Mouse (Mus musculus) cortical plate, adult 2 months (tissue): ENCODE data around the gene Ppp1r26. TPM values are rescaled to one million over a fixed set of nuclear protein-coding genes. Genes with fewer than 3 reads are reported as not detected.
A peak's percentile ranks its signal among the peaks of the same experiment; 100 is the strongest.

Source experiments
- H3K27ac ChIP-seq: fragments of 200-500 bp; 2 replicates; pipeline ENCODE4 v1.5.1; 2012; ENCODE audit warnings: low read length, control low read depth, inconsistent platforms; ENCODE audit not compliant: insufficient read depth
- H3K4me1 ChIP-seq: fragments of 200-500 bp; 2 replicates; pipeline ENCODE4 v1.6.1; 2011; ENCODE audit warnings: low read length; ENCODE audit not compliant: control insufficient read depth, insufficient read depth
- H3K4me3 ChIP-seq: fragments of 200-500 bp; 2 replicates; pipeline ENCODE4 v1.5.1; 2011; ENCODE audit warnings: mild to moderate bottlenecking, low read length, control low read depth; ENCODE audit not compliant: insufficient read depth
- CTCF ChIP-seq: fragments of 200-500 bp; IDR thresholded peaks from 2 replicates; pipeline ENCODE4 v1.5.1; 2011; ENCODE audit warnings: mild to moderate bottlenecking, control low read depth, low read length; ENCODE audit not compliant: insufficient read depth; ENCODE audit errors: extremely low read depth
- POLR2A ChIP-seq: fragments of 200-500 bp; IDR thresholded peaks from 2 replicates; pipeline ENCODE4 v1.6.1; 2011; ENCODE audit warnings: mild to moderate bottlenecking, low read length, control low read depth; ENCODE audit not compliant: insufficient read depth; ENCODE audit errors: extremely low read depth
- polyA plus RNA-seq: library from polyadenylated mRNA; depleted of rRNA; stranded (reverse); fragments of >200 nt; gene quantifications from 2 replicates; pipeline ENCODE4 v1.2.3, GENCODE M21; 2012

The Ppp1r26 gene
- polyA plus RNA-seq, 1 experiment: 15.3 TPM

DNA sequence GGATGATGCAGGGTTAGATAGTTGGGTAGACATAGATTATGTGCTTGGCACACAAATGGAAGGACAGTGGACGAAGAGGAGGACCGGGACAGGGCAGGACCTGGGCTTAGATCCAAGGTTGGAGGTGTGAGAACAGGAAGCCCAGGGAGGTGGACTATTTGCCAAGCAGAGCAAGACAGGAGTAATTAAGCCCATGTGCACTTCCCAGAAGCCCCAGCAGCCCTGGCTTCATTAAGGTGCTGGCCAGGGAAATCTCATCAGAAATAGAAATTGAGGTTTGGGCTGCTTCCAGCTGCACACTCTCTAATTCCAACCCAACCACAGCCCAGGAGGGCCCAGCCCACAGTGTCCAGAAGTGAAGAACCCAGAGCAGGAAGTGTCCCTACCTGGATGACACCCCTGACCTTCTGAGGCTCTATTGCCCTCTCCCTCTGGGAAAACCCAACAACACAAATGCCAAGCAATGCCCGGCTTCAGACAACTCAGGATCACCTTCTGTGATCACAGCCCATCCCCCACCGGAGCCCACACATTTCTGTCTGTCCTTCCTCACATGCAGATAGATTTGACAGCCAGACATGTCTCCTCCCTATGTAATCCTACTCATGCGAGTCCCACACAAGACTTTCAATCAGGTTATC lies 32.4 kb upstream of the Ppp1r26 start:
- TF ChIP-seq CTCF (no peak), POLR2A (no peak)
- Histone ChIP-seq H3K4me1 (peaks cover 12% of the 10 kb centered on the region), H3K4me3 (no peak overlapping the region), H3K27ac (peak overlapping the region; percentile 52; the same call in 1 of the 2 replicates)

GRCm38 (mm10) chr2:28414757-28415137 lies 31.9 kb upstream of the Ppp1r26 start:
- Histone ChIP-seq H3K4me1 (peaks cover 11% of the 10 kb centered on the region), H3K27ac (peak overlapping the region; percentile 52), H3K4me3 (no peak overlapping the region)
- TF ChIP-seq CTCF (no peak), POLR2A (no peak)

DNA sequence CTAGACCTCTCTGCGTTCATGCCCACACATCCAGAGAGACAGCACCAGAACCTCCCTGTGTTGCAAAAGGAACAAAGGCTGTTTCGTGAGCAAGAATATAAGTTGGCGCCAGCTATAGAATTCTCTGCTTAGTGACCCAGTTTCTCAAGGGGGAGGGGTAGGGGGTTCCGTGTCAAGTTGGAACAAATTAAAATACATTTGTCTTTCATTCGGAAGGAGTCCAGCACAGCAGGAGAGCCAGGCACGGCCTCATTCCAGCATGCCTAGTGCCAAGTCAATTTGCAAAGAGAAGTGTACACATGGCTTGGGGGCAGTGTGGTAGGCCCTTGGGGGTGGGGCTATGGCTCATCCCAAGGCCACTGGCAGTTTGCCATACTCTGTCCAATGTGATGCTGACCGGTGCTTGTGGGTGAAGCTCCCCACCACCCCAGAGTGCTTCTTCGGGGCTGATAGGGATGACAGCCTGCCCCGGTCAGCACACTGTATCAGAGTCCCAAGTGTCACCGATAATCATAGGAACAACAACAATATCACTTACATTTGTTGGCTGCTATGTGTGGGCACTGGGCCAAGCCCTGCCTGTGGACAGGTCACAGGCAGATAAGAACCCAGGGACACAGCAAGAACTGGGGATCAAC lies 31.1 kb upstream of the Ppp1r26 start:
- H3K4me3 ChIP-seq: no peak overlapping the region
- TF ChIP-seq POLR2A: no peak
- TF ChIP-seq CTCF: no peak
- peaks cover 11% of the 10 kb centered on the region for H3K4me1 ChIP-seq
- H3K27ac ChIP-seq: peak overlapping the region; percentile 52

DNA sequence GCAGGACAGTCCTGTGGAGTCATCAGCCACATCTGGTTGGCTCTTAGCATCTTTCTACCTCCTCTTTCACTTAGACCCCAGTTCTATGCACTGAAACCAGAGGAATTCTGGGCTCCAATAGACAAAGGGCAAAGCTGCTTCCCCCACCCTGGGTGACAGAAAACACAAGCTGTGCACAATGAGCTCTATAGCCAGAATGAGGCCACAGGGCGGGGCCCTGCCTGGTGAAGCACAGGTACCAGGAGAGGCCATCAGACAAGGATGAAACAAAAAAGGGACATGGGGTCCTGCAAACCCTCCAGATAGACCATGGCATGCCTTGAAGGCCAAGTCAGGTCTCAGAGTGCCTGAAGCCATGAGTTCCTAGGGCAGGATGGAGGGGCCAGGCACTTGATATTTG lies 30.1 kb upstream of the Ppp1r26 start:
- TF ChIP-seq POLR2A: no peak
- TF ChIP-seq CTCF: no peak
- H3K4me1 ChIP-seq: peaks cover 11% of the 10 kb centered on the region
- no peak overlapping the region for H3K4me3 ChIP-seq
- H3K27ac ChIP-seq: peak overlapping the region; percentile 40

DNA sequence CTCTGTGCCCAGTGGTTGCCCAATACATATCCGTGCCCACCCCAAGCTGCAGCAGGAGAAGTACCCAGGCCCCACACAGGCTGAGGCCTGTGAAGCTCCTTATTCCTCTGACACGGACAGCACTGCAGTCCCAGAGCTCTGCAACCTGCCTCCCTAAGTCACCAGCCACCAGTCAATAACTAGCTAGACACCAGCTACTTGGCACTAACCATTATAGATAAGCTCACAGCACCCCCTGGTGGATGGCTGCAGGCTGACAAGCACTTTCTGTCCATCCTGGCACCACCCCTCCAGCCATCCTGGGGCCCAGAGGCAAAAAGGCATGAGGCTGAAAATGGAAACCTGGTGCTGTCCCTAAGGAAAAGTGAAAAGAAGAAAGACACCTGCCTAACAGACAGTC lies 28.6 kb upstream of the Ppp1r26 start:
- no peak overlapping the region for H3K4me3 ChIP-seq
- H3K27ac ChIP-seq: no peak overlapping the region
- TF ChIP-seq POLR2A: no peak
- TF ChIP-seq CTCF: peak; percentile 95
- peaks cover 11% of the 10 kb centered on the region for H3K4me1 ChIP-seq

DNA sequence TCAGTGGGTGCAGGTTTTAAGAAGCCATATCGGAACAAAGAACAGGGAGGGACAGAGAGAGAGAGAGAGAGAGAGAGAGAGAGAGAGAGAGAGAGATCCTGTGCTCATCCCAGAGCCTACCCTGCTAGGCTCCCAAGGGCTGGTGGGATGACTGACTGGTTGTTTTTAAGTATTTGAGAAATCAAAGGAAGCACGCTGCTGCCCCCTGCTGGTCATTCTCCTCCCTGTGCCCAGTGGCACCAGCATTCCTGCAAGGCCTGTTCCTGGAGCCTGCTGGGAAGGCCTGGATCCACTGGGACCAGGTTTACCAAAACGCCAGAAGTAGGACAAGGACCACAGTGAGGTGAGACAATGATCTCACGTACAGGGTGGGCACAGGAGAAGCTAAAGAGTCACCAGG lies 26.7 kb upstream of the Ppp1r26 start:
- TF ChIP-seq POLR2A: no peak
- TF ChIP-seq CTCF: peak; percentile 87
- no peak overlapping the region for H3K27ac ChIP-seq
- H3K4me1 ChIP-seq: peaks cover 4% of the 10 kb centered on the region; the same call in 1 of the 2 replicates
- no peak overlapping the region for H3K4me3 ChIP-seq

DNA sequence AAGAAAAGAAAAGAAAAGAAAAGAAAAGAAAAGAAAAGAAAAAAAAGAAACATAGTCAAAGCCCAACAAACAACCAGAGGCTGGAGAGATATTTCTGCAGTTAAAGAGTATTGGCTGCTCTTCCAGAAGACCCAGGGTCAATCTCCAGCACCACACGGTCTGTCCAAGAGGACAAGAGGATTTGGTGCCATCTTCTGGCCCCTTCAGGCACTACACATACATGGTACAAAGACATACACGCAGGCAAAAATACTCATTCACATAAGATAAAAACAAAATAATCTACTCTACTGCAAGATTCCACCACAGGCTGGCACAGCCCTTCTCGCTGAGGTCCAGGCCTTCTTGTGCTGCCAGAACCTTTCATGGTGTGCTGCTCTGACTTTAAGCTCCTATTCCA lies 23.4 kb upstream of the Ppp1r26 start:
- TF ChIP-seq CTCF (peak; percentile 47), POLR2A (no peak)

DNA sequence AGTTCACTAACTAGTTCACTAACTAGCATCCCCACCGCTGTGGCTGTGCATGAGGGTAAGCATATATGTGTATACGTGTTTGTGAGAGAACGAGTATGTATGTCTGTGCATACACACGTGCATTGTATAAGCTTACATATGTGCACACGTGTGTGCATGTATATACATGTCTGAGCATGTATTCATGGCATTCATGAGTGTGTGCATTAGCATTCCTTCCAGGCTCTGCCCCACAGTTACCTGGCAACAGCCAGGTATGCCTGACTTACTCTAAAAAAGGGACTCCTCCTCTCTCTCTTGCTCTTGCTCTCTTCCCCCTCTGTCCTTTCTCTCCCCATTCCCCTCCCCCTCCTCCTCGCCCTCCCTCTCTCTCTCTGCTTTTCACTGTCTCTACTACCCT lies 19.4 kb upstream of the Ppp1r26 start:
- Histone ChIP-seq H3K4me3 (no peak overlapping the region), H3K27ac (no peak overlapping the region), H3K4me1 (no peaks in the 10 kb centered on the region)
- TF ChIP-seq POLR2A: no peak
- TF ChIP-seq CTCF: no peak

More for the DNA sequence above, 23.4 kb upstream of the Ppp1r26 start:
- Histone ChIP-seq H3K27ac (no peak overlapping the region), H3K4me3 (no peak overlapping the region), H3K4me1 (no peaks in the 10 kb centered on the region)

GRCm38 (mm10) chr2:28430846-28431245 lies 15.8 kb upstream of the Ppp1r26 start:
- no peak for TF ChIP-seq CTCF
- no peak for TF ChIP-seq POLR2A
- H3K27ac ChIP-seq: no peak overlapping the region
- H3K4me3 ChIP-seq: no peak overlapping the region
- H3K4me1 ChIP-seq: peaks cover 2% of the 10 kb centered on the region; the same call in 1 of the 2 replicates

DNA sequence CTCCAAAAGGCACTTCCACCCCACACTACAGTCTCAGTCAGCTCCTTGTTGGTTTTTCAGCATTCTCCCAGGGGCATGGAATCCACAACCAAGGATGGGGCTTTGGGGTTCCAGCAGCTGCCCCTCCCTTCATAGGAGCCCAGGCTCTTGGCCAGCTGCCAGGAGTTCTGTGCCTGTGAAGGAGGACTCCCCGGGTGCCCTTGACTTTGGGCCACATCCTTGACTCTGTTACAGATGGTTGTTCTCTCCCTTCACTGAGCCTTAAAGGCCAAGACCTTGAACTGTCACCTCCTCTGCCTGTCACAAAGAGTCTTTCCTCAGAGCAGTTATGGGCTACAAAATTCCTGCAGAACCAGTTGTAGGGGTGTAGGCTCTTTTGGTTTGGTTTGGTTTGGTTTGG lies 13.8 kb upstream of the Ppp1r26 start:
- Histone ChIP-seq H3K27ac (no peak overlapping the region), H3K4me3 (no peak overlapping the region), H3K4me1 (peaks cover 2% of the 10 kb centered on the region; the same call in 1 of the 2 replicates)
- TF ChIP-seq CTCF: no peak
- TF ChIP-seq POLR2A: no peak

DNA sequence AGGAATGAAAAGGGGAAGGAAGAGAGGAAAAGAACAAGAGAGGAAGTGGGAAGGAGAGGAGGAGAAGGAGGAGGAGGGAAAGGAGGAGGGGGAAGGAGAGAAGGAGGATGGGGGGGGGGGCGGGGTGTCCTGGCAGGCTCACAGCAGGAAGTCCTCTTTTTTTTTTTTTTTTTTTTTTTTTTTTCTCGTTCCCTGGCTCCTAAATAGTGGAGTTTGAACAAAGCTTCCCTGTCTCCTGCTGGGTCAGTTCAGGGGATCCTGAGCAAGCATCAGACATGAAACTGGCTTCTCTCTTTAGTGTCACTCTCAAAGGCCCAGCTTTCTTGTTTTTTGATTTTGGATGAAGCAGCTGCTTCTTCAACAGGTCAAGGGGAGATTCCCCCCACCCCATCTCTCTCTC lies 13.1 kb upstream of the Ppp1r26 start:
- Histone ChIP-seq H3K4me1 (peaks cover 2% of the 10 kb centered on the region; the same call in 1 of the 2 replicates), H3K27ac (no peak overlapping the region), H3K4me3 (no peak overlapping the region)
- TF ChIP-seq POLR2A (no peak), CTCF (no peak)
